Mouse (Mus musculus): Measurements from ENCODE around the gene Gm33543. TPM values are rescaled to one million over a fixed set of nuclear protein-coding genes. Genes with fewer than 3 reads are reported as not detected.

The Gm33543 gene
- polyA plus RNA-seq, 1 experiment from 2014 or later, result not detected

DNA sequence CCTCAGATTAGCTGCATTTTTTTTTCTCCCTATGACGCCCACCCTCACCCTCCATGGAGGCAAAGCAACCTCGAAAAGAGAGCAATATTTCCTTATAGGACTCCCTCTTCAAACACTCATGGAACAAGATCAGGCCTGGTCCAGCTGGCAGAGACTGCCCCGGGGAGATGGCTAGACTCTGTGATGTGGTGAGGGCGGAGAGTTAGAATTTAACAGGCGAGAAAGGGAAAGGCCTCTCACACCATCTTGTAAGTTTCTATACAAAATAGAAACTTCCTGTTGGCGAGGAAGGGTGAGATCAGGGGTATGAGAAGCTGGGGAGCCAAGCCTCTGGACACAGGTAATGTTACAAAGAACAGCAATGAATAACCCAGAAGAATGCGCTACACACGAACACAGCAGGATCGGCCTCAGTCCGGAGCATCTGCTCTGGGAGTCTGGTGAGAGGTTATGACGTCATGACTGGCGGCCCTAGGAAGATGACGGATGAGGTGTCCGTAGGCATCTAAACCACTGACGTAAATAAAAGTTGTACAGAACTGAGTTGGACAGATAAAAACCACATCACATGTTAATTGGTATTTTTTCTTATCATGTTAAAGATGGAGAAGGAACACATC is 64.9 kb downstream of the Gm33543 start:
- no peak overlapping the region for H3K4me3 ChIP-seq (ENCODE audit: low read depth, low read length)
- no peak overlapping the region for H3K4me2 ChIP-seq (ENCODE audit: low read depth, low read length)
- H3K27me3 ChIP-seq (replicated peaks; ENCODE audit: control insufficient read depth, insufficient read depth, low read length), result no peaks in the 10 kb centered on the region
- H3K9me3 ChIP-seq (ENCODE audit: control insufficient read depth, low read length), result no peaks in the 10 kb centered on the region
- H3K9ac ChIP-seq (ENCODE audit: low read depth, low read length), result no peak overlapping the region
- H3K4me1 ChIP-seq (ENCODE audit: control insufficient read depth, insufficient read depth, low read length), result peaks cover 7% of the 10 kb centered on the region; the same call in 1 of the 2 replicates
- no peaks in the 10 kb centered on the region for H3K36me3 ChIP-seq (ENCODE audit: control insufficient read depth, insufficient read depth, low read length)
- no peak for ATAC-seq (ENCODE audit: low read depth)
- no peak overlapping the region for H3K27ac ChIP-seq (replicated peaks; ENCODE audit: low read depth, low read length)
- no peak for DNase-seq (ENCODE audit: low spot score)
- WGBS, result 74% methylated on average over 15 of the region's 15 CpGs

DNA sequence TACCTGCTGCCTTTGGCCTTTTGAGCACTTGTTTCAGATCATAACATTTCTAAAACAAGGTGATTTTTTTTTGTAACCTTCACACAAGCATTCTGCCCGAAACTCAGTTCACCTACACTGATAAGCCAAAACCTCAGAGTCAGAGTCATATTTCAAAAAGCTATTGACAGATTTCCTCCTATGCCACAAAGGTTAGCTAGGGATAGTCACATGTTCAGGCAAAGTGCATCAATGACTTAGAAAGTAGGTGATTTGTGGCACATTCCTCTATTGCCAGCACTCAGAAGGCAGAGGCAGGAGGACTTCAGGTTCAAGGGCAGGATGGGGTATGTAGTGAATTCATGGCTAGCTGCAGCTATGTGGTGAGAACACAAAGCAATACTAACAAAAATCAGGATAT is 65.7 kb downstream of the Gm33543 start:
- Histone ChIP-seq H3K4me2 (ENCODE audit: low read depth, low read length) (no peak overlapping the region), H3K9ac (ENCODE audit: low read depth, low read length) (no peak overlapping the region), H3K36me3 (ENCODE audit: control insufficient read depth, insufficient read depth, low read length) (no peaks in the 10 kb centered on the region), H3K27me3 (replicated peaks; ENCODE audit: control insufficient read depth, insufficient read depth, low read length) (no peaks in the 10 kb centered on the region), H3K4me3 (ENCODE audit: low read depth, low read length) (no peak overlapping the region), H3K27ac (replicated peaks; ENCODE audit: low read depth, low read length) (no peak overlapping the region), H3K4me1 (ENCODE audit: control insufficient read depth, insufficient read depth, low read length) (peaks cover 7% of the 10 kb centered on the region; the same call in 1 of the 2 replicates), H3K9me3 (ENCODE audit: control insufficient read depth, low read length) (no peaks in the 10 kb centered on the region)
- no peak for ATAC-seq (ENCODE audit: low read depth)
- no peak for DNase-seq (ENCODE audit: low spot score)
- 75% methylated on average over 1 of the region's 1 CpGs for WGBS

DNA sequence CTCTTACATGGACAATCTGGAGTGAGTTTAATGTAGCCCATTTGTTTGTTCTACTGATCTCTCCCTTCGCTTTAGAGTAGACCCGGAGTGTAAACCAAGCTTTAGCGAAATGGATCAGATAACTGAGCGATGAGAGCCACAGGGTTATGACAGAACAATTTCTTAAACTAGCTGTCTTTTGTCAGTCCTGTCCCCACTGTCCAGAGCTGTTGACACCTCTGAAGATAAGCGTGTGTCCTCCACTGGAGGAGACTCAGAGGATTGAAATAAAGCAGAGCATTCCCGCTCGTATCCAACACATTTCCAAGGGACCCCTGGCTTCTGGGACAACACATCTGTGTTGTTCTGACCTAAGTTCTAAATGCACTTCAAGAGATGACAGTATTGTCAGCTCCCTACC is 67.9 kb downstream of the Gm33543 start:
- no peaks in the 10 kb centered on the region for H3K36me3 ChIP-seq (ENCODE audit: control insufficient read depth, insufficient read depth, low read length)
- no peak overlapping the region for H3K9ac ChIP-seq (ENCODE audit: low read depth, low read length)
- H3K9me3 ChIP-seq (ENCODE audit: control insufficient read depth, low read length), result no peaks in the 10 kb centered on the region
- H3K4me2 ChIP-seq (ENCODE audit: low read depth, low read length), result no peak overlapping the region
- no peak for DNase-seq (ENCODE audit: low spot score)
- no peak for ATAC-seq (ENCODE audit: low read depth)
- H3K27ac ChIP-seq (replicated peaks; ENCODE audit: low read depth, low read length), result no peak overlapping the region
- 0 out of 2 replicates have a peak, but pooled peaks cover under 1% of the 10 kb centered on the region for H3K4me1 ChIP-seq (ENCODE audit: control insufficient read depth, insufficient read depth, low read length)
- no peak overlapping the region for H3K4me3 ChIP-seq (ENCODE audit: low read depth, low read length)
- H3K27me3 ChIP-seq (replicated peaks; ENCODE audit: control insufficient read depth, insufficient read depth, low read length), result no peaks in the 10 kb centered on the region
- 76% methylated on average over 7 of the region's 7 CpGs for WGBS

DNA sequence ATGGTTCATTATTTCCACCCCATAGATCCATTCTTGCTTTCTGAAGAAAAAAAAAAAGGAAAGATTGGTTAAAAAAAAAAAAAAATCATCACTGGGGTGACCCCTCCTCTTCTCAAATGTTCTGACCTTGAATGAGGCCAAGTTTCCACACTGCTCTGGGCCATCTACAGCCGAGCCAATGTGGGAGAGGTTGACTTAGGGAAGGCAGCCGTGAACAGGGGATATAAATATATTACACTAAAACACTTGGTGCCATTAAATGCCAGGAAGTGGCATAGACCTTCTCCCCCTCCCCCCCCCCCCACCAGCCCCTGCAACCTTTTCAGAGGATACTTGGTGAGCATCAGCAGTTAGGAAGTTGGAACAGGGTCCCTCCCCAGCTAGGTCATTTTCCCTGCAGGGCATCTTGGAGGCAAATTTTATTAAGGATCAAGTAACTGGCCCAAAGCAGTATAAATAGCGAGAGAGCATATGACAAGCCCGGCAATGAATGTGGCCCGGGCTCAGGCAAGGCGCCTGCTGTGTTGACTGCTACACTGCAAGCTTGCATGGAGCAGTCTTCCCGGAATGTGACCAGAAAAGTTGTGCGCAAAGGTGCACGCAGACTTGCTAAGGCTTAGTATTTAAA is 68.6 kb downstream of the Gm33543 start:
- no peak overlapping the region for H3K4me2 ChIP-seq (ENCODE audit: low read depth, low read length)
- H3K4me1 ChIP-seq (ENCODE audit: control insufficient read depth, insufficient read depth, low read length), result no peaks in the 10 kb centered on the region
- no peak overlapping the region for H3K4me3 ChIP-seq (ENCODE audit: low read depth, low read length)
- no peak overlapping the region for H3K27ac ChIP-seq (replicated peaks; ENCODE audit: low read depth, low read length)
- DNase-seq (ENCODE audit: low spot score), result peak; percentile 23
- no peaks in the 10 kb centered on the region for H3K36me3 ChIP-seq (ENCODE audit: control insufficient read depth, insufficient read depth, low read length)
- no peak overlapping the region for H3K9ac ChIP-seq (ENCODE audit: low read depth, low read length)
- peak; percentile 47; the same call in 1 of the 2 replicates for ATAC-seq (ENCODE audit: low read depth)
- H3K9me3 ChIP-seq (ENCODE audit: control insufficient read depth, low read length), result no peaks in the 10 kb centered on the region
- H3K27me3 ChIP-seq (replicated peaks; ENCODE audit: control insufficient read depth, insufficient read depth, low read length), result no peaks in the 10 kb centered on the region
- 67% methylated on average over 9 of the region's 9 CpGs for WGBS

Other genes starting within 250 kb of the Gm33543 start
- not detected in 2 replicates for gene Anapc15-ps, start 169.5 kb downstream of the Gm33543 start, polyA plus RNA-seq (2014; fragmentation: Nextera tagmentation; extraction: Ambion mirVana)
- 23.1 and 24.0 TPM in 2 replicates for gene Eea1, start 97.7 kb upstream of the Gm33543 start, polyA plus RNA-seq (2014; fragmentation: Nextera tagmentation; extraction: Ambion mirVana)